Mouse (Mus musculus): ENCODE data around the gene Srpr.

Srpr gene

GRCm38 (mm10) chr9:35247405-35247804, 47.4 kb downstream of the Srpr start:
- DNase-seq (ENCODE audit: extremely low read depth, insufficient read length, low spot score) = no peak

DNA sequence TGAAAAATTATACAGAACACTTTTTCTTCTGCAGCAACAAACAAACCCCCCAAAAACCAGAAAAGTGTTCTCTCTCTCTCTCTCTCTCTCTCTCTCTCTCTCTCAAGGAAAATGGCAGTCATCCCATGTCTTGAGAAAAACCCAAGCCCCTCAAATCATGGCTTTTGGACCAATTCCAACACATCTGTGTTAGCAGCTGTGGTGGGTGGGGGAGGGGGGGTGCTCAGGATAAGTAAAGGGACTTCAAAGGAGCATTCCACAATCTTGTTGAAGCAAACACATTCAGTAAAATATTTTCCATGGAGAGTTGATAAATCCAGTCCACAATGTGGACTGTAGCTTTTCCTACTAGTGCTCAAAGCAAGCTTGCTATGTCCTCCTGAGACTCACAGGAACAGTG, 49.5 kb downstream of the Srpr start:
- DNase-seq (ENCODE audit: extremely low read depth, insufficient read length, low spot score) = no peak

- no peak for DNase-seq (ENCODE audit: extremely low read depth, insufficient read length, low spot score)
Observed at GRCm38 (mm10) chr9:35257365-35257764, 57.4 kb downstream of the Srpr start.

- DNase-seq (ENCODE audit: extremely low read depth, insufficient read length, low spot score) = no peak
Observed at GRCm38 (mm10) chr9:35262418-35262817, 62.4 kb downstream of the Srpr start.

DNA sequence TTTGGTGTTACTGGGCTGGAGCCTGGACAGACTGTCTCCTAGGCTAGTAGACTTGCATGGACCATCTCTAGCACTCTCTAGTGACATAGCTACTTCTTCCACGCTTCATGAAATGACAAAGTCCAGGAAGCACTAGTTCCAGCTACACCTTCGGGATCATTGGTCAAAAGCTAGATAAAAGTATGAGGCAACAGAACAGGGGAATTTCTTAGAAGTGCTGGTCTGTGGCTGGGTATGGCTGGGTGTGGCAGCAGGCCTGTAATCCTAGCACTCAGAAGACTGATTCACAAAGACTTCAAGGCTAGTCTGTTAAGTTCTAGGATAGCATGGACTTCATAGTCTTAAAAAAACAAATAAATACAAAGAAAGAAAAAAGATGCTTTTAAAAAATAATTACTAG, 63.5 kb downstream of the Srpr start:
- DNase-seq (ENCODE audit: extremely low read depth, insufficient read length, low spot score) = no peak

DNA sequence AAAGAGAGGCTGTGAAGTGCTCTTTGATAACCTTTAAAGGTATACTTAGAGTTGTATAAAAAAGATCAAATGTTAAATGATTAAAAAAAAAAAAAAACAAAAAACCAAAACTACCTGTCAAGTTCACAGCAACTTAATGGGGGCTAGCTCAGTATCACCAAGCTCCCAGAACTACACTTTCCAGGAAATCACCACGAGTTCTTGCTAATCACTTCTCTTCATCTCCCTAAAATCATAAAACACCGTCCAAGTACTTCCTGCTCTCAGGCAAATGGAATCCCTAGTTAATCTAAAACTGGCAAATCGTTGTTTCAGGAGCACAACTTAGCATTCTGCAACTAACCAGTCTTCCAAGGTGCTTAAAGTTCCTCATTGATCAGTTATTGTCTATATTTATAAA, 64.5 kb downstream of the Srpr start:
- no peak for DNase-seq (ENCODE audit: extremely low read depth, insufficient read length, low spot score)

GRCm38 (mm10) chr9:35267146-35267975, 67.4 kb downstream of the Srpr start, which contains the start of the genes Fam118b and Rpusd4:
TSS of gene Fam118b (minus strand) at chr9:35267805.
TSS of gene Rpusd4 (plus strand) at chr9:35267865.
- DNase-seq (ENCODE audit: extremely low read depth, insufficient read length, low spot score) = peak; percentile 91

DNA sequence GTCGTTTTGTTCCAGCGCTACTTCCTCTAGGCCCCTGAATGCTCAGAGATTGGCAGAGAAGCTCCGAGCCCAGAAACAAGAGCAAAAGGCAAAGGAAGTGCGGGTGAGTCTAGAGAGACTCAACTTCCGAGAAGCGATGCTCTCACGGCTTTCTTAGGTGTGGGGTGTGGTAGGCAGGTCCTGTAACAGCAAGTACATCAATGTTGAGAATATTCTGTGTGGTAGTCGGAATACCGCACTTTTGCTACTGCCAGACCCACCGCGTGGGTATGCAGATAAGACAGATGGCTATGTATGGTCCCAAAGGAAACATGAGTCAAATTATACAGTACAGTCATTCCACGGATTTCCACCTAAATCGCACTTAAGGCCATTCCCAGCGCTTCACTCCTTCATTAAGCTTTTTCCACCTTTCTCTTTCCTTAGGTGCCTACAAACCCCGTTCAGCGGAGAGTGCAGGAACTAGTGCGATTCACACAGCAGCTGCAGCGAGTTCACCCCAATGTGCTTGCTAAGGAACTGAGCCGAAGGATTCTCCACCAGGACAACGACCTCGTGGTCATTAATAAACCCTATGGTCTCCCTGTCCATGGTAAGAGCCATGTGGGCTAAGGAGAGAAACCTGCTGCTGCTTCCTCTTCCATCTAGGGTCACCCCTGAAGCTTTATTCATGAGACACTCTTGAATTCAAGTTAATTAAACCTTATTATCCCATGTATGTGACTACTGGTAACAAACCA, 68.2 kb downstream of the Srpr start:
- no peak for DNase-seq (ENCODE audit: extremely low read depth, insufficient read length, low spot score)

- DNase-seq (ENCODE audit: extremely low read depth, insufficient read length, low spot score) = no peak
Observed at GRCm38 (mm10) chr9:35277855-35278365, 77.9 kb downstream of the Srpr start.

DNA sequence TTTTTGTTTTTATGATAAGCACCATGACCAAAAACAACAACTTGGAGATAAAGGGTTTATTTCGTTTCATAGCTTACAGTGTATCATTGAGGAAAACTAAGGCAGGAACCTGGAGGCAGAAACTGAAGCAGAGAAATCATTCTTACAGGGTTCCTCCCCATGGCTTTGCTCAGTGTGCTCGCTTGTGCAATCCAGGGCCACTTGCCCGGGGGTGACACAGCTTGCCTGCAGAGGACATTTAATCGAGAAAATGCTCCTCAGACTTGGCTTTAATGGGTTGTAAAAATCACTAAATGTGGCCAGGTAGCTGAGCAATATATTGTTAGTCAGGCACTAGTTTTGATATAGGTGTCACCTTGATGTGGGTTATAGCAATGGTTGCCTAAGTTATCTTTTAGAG, 78.5 kb downstream of the Srpr start:
- no peak for DNase-seq (ENCODE audit: extremely low read depth, insufficient read length, low spot score)

DNA sequence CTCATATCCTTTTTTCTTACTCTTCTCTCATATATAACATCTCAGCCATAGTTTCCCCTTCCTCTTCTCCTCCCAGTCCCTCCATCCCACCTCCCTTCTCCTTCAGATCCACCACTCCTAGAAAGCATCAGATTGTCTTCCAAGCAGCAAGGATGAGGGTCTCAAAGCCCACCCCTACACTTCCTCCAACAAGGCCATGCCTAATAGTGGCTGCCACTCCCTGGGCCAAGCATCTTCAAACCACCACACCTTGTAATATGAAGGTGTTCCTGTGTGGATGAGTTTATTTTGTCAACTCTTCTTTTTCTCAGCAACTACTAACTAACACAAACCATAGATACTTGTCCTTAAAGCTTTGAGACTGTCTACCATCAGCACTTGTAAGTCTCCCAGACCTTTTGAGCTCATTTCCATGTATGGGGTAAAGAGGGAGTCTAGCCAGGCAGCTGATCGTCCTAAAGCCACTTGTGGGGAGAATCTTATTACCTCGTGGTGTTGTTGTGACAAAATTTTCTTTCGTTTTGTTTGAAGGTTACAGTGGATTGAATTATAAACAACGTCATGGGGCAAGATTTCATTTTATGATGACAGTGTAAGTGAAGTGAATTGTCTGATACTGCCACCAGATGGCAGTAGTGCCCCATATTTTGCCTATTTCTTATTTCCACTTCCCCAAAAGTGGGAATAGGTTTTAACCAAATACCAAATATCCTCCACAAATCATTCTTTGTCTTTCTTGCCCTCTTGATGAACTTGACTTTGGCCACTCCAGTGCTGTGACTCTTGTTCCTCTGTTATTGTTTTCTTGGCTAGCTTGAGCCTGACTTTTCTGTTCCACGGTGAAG, 82.3 kb downstream of the Srpr start:
- DNase-seq (ENCODE audit: extremely low read depth, insufficient read length, low spot score) = peak; percentile 30

DNA sequence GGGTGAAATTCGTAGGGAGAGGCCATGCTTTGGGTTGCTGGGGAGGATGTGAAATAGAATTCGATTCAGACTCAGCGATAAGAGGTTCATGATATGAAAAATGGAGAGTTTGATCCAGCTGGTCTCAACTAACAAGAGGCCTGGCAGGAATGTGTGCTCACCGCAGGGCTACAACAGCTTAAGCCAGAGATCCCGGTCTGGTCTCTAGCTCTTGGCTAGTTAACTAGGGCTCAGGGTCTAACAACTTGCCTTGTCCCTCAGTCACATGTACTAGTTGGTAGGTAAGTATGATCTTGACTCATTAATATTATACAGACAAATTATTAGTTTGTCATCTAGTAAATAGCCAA, 82.9 kb downstream of the Srpr start:
- DNase-seq (ENCODE audit: extremely low read depth, insufficient read length, low spot score) = no peak

GRCm38 (mm10) chr9:35283415-35284069, 83.6 kb downstream of the Srpr start:
- DNase-seq (ENCODE audit: extremely low read depth, insufficient read length, low spot score) = no peak

GRCm38 (mm10) chr9:35284351-35284750, 84.4 kb downstream of the Srpr start:
- no peak for DNase-seq (ENCODE audit: extremely low read depth, insufficient read length, low spot score)

DNA sequence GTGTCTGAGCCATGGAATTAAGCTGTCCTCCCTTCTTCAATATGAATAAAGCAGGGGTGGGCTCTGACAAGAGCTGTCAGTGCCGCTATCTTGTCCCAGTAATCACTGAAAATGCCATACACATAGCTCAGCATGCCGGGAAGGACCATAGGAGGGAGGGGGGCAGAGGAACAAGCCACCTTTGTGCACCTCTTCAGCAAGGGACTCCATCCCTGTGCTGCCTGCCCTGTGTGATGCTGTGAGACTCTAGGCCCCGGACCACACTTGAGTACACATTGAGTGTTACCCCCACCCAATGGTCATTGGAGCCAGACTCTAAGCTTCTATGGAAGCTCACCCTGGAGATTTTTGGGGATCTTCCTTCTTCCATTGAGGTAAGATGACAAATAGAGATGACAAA, 86.4 kb downstream of the Srpr start:
- DNase-seq (ENCODE audit: extremely low read depth, insufficient read length, low spot score) = no peak

DNA sequence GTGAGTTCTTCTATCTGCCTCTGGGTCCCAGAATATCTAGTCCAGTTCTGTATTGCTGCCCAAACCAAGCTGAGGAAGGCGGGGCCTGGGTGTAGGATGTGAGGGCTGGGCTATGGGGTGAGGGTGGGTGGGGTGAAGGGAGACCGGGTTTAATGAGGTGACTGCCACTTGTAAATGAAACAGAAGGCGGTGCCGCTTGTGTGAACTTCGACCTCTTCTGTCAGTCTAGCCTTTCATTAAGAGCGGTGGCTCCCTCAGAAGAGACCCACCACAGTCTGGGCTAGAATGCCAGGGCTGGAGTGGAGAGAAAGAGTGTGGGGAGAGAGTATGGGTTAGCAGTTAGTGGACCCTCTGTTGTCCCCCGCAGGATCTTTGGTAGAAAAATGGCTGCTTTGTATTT, 90.0 kb downstream of the Srpr start:
- no peak for DNase-seq (ENCODE audit: extremely low read depth, insufficient read length, low spot score)

DNA sequence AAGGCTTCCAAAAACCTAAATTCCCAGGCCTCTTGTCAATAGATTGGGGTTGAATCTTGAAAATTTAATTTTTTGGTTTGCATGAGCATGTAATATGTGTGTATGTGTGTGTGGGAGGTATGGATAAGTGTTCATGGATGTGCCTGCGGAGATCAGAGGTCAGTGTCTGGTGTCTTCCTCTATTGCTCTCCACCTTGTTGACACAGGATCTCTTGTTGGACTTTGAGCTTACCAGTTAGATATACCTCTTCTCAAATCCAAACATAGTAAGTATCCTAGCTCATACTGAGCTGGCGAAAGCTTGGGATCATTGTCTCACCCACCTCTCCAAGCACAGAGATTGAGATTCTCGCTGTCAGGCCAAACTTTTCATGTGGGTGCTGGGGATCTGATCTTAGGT, 90.4 kb downstream of the Srpr start:
- DNase-seq (ENCODE audit: extremely low read depth, insufficient read length, low spot score) = no peak

- no peak for DNase-seq (ENCODE audit: extremely low read depth, insufficient read length, low spot score)
Observed at GRCm38 (mm10) chr9:35290916-35291315, 90.9 kb downstream of the Srpr start.

DNA sequence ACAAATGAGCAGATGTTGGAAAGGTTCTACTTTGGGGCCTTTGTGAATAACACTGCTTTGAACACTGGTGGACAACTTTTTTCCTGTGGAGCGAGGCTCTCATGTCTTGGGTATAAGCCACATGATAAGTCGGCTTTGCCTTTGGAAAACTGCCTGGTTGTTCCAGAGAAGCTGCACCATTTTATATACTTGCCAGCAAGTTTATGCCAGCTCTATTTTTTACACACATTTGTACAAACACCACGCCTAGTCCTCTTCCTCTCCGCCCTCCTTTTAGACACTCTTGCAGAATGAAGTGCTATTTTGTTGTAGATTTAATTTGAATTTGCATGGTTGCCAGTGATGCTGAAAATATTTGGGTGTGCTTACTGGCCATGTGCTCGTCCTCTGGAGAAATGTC, 93.5 kb downstream of the Srpr start:
- DNase-seq (ENCODE audit: extremely low read depth, insufficient read length, low spot score) = no peak
